8 mouse cellular contexts compared by ENCODE assay signal in the genomic region with DNA sequence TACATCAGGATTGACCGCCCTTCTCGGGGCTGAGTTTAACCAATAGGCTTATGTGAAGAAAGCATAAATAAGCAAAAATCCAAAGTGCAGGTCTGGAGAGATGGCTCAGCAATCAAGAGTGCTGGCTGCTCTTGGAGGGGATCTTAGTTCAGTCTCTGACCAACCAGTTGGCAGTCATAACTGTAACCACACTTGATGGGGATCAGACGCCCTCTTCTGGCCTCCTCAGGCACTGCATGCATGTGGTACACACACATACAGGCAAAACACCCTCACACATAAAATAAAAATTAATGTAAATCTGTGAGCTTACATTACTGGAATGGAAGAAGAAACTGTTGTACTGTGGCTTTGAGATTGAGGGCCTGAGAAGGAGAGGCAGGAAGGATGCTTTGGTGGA. TPM values are rescaled to one million over a fixed set of nuclear protein-coding genes. Genes with fewer than 3 reads are reported as not detected.
DNase-seq lines count a peak whose midpoint lies in the region.

No protein-coding gene starts in this region.

- intact Hi-C loops in left cerebral cortex, postnatal 25 days (cut with DNase I) = no loop called here

- peak; percentile 36 to 58 for DNase-seq in cerebellum, postnatal 10 days
- no peak for DNase-seq in cerebellum, adult 9-10 months
- peak; percentile 47 for DNase-seq in right cerebral cortex, postnatal 4 days
- no peak for DNase-seq in right cerebral cortex, postnatal 36 days (ENCODE audit: low spot score in 2 of 2)
- DNase-seq in kidney, postnatal 4 days = peak; percentile 52 to 58
- peak; percentile 31 for DNase-seq in thymus, postnatal 36 days
- DNase-seq in neural tube, embryonic 10.5 days (ENCODE audit: extremely low spot score, low spot score) = no peak
- no peak for DNase-seq in left cerebral cortex, postnatal 25 days (ENCODE audit: low spot score in 2 of 2)

RNA-seq across cellular contexts. Expression of a gene that starts 10.0 kb away (rescaled TPM):
- total RNA-seq in left cerebral cortex, postnatal 25 days (2021) = 10 to 100 TPM; 65.3 to 65.5 TPM

RNA-seq across cellular contexts. Expression of a gene that starts 10.1 kb away (rescaled TPM):
- total RNA-seq in left cerebral cortex, postnatal 25 days (2021) = 1 to 10 TPM; 3.0 to 4.1 TPM

RNA-seq across cellular contexts. Expression of a gene that starts 40.7 kb away (rescaled TPM):
- 100 to 1,000 TPM; 228 to 234 TPM for total RNA-seq in left cerebral cortex, postnatal 25 days (2021)

RNA-seq across cellular contexts. Expression of a gene that starts 51.7 kb away (rescaled TPM):
- 1 to 10 TPM; 4.9 to 7.9 TPM for total RNA-seq in left cerebral cortex, postnatal 25 days (2021)

Comparison
In these comparisons a context has a peak if more than half of its experiments do, and no peak if none do; other contexts are left out.
1. DNase-seq: peak in cerebellum, postnatal 10 days (2 of 2), right cerebral cortex, postnatal 4 days (single experiment), kidney, postnatal 4 days (2 of 2) and thymus, postnatal 36 days (2 of 2); none in cerebellum, adult 9-10 months (single experiment), right cerebral cortex, postnatal 36 days (0 of 2), neural tube, embryonic 10.5 days (single experiment) and left cerebral cortex, postnatal 25 days (0 of 2).